Mouse (Mus musculus) embryonic facial prominence, embryonic 12.5 days (tissue): ENCODE measurements at regions not wholly inside any gene's neighbourhood (a gene's known extent, or its start where the extent isn't known, plus 50 kb on each side); places are given as distances from the start of the nearest gene placed in this dataset.
"Not testable (repeated sequence)": the region's sequence is repeated elsewhere in the genome, so short reads cannot be mapped to it uniquely, and the experiment has no call there.

Experiments
- ATAC-seq: fragments of 200-750 bp; cut with Nextera tagmentation; 2 replicates; pipeline ENCODE4 v1.8.0; 2017; ENCODE audit not compliant: insufficient number of reproducible peaks, insufficient read depth, low FRiP score, low TSS enrichment
- H3K27ac ChIP-seq: fragments of 300-500 bp; sonication (generic); 2 replicates; pipeline ENCODE4 v1.5.1; 2016; ENCODE audit warnings: mild to moderate bottlenecking
- H3K27me3 ChIP-seq: fragments of 300-500 bp; sonication (generic); 2 replicates; pipeline ENCODE4 v1.6.1; 2016; ENCODE audit warnings: mild to moderate bottlenecking, moderate library complexity
- H3K36me3 ChIP-seq: fragments of 300-500 bp; sonication (generic); 2 replicates; pipeline ENCODE4 v1.6.1; 2016; ENCODE audit warnings: mild to moderate bottlenecking
- H3K4me1 ChIP-seq: fragments of 300-500 bp; sonication (generic); 2 replicates; pipeline ENCODE4 v1.6.1; 2016
- H3K4me2 ChIP-seq: fragments of 300-500 bp; sonication (generic); replicated peaks from 2 replicates; pipeline ENCODE4 v1.6.1; 2016; ENCODE audit warnings: mild to moderate bottlenecking, moderate library complexity
- H3K4me3 ChIP-seq: fragments of 300-500 bp; sonication (generic); 2 replicates; pipeline ENCODE4 v1.5.1; 2016; ENCODE audit warnings: mild to moderate bottlenecking
- H3K9ac ChIP-seq: fragments of 300-500 bp; sonication (generic); 2 replicates; pipeline ENCODE4 v1.6.1; 2016; ENCODE audit warnings: mild to moderate bottlenecking, moderate library complexity
- H3K9me3 ChIP-seq: fragments of 300-500 bp; sonication (generic); 2 replicates; pipeline ENCODE4 v1.6.1; 2016; ENCODE audit warnings: mild to moderate bottlenecking, moderate library complexity
- WGBS: fragments of 180-500 bp; shearing (Covaris S2); methylation state at CpG from one replicate; pipeline ENCODE4 v1.1.7; 2016; 5-methylcytosine and 5-hydroxymethylcytosine counted together

GRCm38 (mm10) chr12:119527760-119528159, 213.7 kb downstream of the Macc1 start:
- Histone ChIP-seq H3K9me3 (no peaks in the 10 kb centered on the region), H3K4me2 (no peak overlapping the region), H3K27ac (no peak overlapping the region), H3K27me3 (no peaks in the 10 kb centered on the region), H3K4me3 (no peak overlapping the region), H3K4me1 (no peaks in the 10 kb centered on the region), H3K9ac (no peak overlapping the region), H3K36me3 (no peaks in the 10 kb centered on the region)
- 80% methylated on average over 2 of the region's 2 CpGs for WGBS
- peak; percentile 62; the same call in 1 of the 2 replicates for ATAC-seq

- 80% methylated on average over 2 of the region's 2 CpGs for WGBS
- H3K9me3 ChIP-seq, H3K9ac ChIP-seq, H3K4me1 ChIP-seq, ATAC-seq, H3K27ac ChIP-seq, H3K4me3 ChIP-seq, H3K36me3 ChIP-seq, H3K27me3 ChIP-seq, H3K4me2 ChIP-seq: not testable (repeated sequence)
Observed at GRCm38 (mm10) chr12:119548376-119548775, 234.3 kb downstream of the Macc1 start.

GRCm38 (mm10) chr12:119576690-119577089, 262.6 kb downstream of the Macc1 start:
- Histone ChIP-seq H3K4me1 (no peaks in the 10 kb centered on the region; the same call in 1 of the 2 replicates), H3K27ac (no peak overlapping the region), H3K36me3 (no peaks in the 10 kb centered on the region), H3K9ac (no peak overlapping the region), H3K27me3 (no peaks in the 10 kb centered on the region), H3K4me3 (no peak overlapping the region), H3K9me3 (no peaks in the 10 kb centered on the region), H3K4me2 (no peak overlapping the region)
- WGBS: 36% methylated on average over 3 of the region's 3 CpGs
- no peak for ATAC-seq

- H3K9ac ChIP-seq: no peak overlapping the region
- H3K4me1 ChIP-seq: no peaks in the 10 kb centered on the region; the same call in 1 of the 2 replicates
- no peak for ATAC-seq
Observed at GRCm38 (mm10) chr12:119577280-119577679, 263.2 kb downstream of the Macc1 start.

GRCm38 (mm10) chr12:119601361-119601760, 287.3 kb downstream of the Macc1 start:
- no peak overlapping the region for H3K27ac ChIP-seq
- H3K4me3 ChIP-seq: no peak overlapping the region
- no peaks in the 10 kb centered on the region for H3K36me3 ChIP-seq
- ATAC-seq: no peak
- H3K4me2 ChIP-seq: no peak overlapping the region
- H3K9me3 ChIP-seq: no peaks in the 10 kb centered on the region
- H3K4me1 ChIP-seq: no peaks in the 10 kb centered on the region
- no peak overlapping the region for H3K9ac ChIP-seq
- H3K27me3 ChIP-seq: no peaks in the 10 kb centered on the region

More at GRCm38 (mm10) chr12:119577280-119577679, 263.2 kb downstream of the Macc1 start:
- Histone ChIP-seq H3K4me2 (no peak overlapping the region), H3K9me3 (no peaks in the 10 kb centered on the region), H3K27me3 (no peaks in the 10 kb centered on the region), H3K4me3 (no peak overlapping the region), H3K36me3 (no peaks in the 10 kb centered on the region), H3K27ac (no peak overlapping the region)

- 63% methylated on average over 1 of the region's 1 CpGs for WGBS
- no peaks in the 10 kb centered on the region for H3K27me3 ChIP-seq
- no peak for ATAC-seq
- no peak overlapping the region for H3K27ac ChIP-seq
- no peaks in the 10 kb centered on the region for H3K4me1 ChIP-seq
- H3K36me3 ChIP-seq: no peaks in the 10 kb centered on the region
- no peak overlapping the region for H3K9ac ChIP-seq
- H3K9me3 ChIP-seq: no peaks in the 10 kb centered on the region
- no peak overlapping the region for H3K4me2 ChIP-seq
- no peak overlapping the region for H3K4me3 ChIP-seq
Observed at GRCm38 (mm10) chr12:119624238-119624637, 310.2 kb downstream of the Macc1 start.

- Histone ChIP-seq H3K27ac (no peak overlapping the region), H3K4me3 (no peak overlapping the region), H3K9ac (no peak overlapping the region), H3K9me3 (no peaks in the 10 kb centered on the region), H3K4me1 (no peaks in the 10 kb centered on the region), H3K27me3 (no peaks in the 10 kb centered on the region), H3K36me3 (no peaks in the 10 kb centered on the region), H3K4me2 (no peak overlapping the region)
- 79% methylated on average over 2 of the region's 2 CpGs for WGBS
- no peak for ATAC-seq
Observed at GRCm38 (mm10) chr12:119655366-119655765, 290.3 kb upstream of the Tmem196 start.
